Mouse (Mus musculus) layer of hippocampus, adult 9-11 months (tissue): ENCODE measurements around the gene Ntrk2.

ENCODE experiments used
- DNase-seq: peaks from one replicate; pipeline ENCODE4 v3.0.0; 2022

Ntrk2 gene

DNA sequence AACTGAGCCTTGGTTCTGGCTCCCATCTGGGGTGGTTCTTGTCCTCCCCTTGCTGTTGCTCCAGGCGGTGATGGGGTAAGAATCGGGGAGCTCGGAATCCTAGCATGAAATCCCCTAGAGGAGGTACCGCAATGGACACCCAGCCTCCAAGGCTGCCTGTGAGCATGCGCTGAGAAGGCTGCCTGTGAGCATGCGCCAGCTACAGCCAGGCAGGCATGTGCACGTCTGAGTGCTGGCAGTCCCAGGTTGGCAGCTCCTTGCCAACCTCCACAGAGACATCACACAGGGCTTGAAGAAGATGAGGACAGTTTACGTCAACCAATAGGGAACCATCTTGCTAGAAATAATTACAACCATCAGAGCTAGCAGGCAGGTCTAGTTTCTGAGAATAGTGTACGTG is 37.5 kb downstream of the Ntrk2 start:
- peak; percentile 55 for DNase-seq

DNA sequence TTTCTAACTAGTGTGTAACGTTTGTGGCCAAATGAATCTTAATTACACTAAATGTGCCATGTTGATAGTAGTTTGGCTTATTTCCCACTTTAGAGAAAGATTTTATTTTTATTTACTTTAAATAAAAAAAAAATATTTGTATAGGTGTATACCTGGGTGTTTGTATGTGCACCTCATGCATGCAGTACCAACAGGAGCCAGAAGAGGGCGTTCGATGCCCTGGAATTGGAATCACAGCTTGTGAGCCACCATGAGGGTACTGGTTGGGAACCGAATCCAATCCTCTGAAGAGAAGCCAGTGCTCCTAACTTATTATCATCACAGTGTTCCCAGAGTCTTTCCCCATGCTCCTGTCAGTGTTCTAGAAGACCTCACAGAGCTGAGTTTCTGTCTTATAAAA is 42.2 kb downstream of the Ntrk2 start:
- no peak for DNase-seq

DNA sequence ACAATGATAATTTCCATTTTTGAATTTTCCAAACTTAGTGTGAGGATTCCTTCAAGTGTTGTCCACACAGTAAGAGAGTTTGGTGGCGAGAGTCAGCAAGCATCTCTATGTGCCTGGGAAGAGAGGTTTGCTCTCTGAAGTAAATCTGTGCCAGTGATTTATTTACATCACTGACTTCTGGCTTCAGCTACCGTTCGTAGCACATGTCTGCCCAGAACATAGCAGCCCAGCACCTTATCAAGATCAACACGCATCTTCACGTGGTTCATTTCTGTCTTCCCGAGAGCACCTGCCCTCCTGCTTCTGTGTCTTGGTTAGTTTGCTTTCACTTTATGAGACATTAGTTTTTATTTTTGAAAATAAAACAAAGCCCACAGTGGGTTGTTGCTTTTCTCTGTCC is 47.3 kb downstream of the Ntrk2 start:
- DNase-seq: no peak

DNA sequence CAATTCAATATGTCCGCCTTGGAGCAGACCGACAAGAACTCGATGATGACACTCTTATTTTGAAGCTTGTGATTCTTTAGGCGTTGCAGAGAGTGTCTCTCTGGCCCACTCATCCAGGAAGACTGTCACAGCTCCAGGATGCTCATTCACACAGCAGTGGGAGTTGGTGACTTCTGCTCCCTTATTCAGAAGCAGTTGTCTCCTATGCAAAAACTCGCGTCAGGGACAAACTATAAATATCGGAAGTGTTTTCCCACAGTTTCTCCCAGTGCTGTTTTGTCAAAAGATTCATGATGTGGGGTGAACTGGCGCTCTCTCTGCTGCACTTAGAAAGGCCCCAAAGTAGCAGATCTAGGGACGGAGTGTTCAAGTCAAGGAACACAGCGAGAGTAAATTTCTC is 59.9 kb downstream of the Ntrk2 start:
- DNase-seq: peak; percentile 60

DNA sequence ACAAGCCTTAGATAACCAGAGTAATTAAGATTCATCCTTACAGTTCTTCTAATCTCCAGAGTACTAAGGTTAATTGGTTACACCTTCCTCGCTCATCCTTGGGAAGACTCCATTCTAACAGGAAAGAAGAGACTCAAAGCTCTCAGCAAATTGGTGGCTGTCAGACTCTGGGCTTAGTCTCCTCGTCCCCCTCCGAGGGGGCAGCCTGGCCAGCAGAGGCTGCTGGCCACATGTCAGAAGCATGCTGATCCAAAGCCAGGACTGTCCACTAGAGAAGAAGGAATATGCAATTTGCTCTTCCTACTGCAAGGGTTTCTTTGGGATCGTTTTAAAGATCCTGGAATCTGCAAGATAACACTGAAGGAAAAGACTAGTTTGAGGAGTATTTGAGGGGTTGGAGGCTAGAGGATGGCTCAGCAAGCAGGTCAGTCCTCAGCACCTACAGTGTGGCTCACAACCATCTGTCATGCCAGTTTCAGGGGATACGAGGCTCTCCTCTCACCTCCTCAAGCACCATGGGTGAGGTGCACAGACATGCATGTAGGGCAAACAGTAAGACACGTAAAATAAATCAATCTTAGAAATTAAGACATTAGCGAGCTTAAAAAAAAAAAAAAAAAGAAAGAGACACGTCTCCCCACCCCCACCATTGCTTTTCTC is 60.5 kb downstream of the Ntrk2 start:
- no peak for DNase-seq

DNA sequence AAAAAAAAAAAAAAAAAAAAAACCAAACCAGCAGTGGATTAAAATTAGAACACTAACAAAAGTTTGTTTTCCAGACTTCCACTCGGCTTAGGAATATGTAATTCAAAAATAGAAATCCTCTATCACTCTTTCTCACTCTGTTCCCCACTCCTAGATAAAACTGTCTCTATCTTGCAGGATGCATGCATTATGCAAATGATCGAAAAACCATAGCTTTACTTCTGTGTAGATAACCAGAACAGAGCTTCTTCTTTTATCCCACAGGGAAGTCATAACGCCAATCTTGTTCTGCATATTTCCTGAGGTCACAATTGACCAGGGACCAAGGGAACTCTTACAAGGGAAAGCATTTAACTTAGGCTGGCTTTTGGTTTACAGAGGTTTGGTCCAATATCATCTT is 76.1 kb downstream of the Ntrk2 start:
- no peak for DNase-seq

DNA sequence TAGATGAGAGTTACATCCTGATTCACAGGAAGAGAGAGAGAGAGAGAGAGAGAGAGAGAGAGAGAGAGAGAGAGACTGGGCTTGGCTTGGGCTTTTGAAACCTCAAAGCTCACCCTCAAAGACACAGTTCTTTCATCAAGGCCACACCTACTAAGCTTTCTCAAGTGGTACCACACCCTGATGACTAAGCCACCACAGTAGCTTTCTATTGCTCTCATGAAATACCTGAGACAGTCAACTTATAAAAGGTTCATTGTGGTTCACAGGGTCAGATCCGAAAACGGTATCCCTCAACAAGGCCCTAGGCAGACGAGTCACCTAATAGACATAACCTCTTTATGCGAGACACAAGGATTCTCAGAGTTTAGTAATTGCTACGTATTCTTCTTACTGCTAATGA is 76.5 kb downstream of the Ntrk2 start:
- no peak for DNase-seq

DNA sequence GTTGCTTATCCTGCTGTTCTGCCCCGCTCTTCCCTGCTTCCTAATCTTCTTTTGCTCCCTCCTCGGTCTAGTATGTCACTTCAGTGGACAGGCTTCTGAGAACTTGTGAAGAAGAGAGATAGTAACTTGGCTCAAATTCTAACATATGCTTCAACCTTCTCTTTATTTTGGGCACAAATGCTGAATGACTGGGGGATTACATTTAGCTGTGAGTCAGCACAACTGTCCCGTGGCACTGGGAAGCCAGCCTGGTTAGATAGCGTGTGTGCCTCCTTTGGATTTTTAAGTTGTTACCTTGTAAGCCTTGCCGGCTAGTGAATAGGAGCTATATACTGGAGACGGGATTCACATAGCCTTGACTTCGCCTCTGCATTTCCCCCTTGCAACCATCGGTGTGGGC is 79.7 kb downstream of the Ntrk2 start:
- no peak for DNase-seq

DNA sequence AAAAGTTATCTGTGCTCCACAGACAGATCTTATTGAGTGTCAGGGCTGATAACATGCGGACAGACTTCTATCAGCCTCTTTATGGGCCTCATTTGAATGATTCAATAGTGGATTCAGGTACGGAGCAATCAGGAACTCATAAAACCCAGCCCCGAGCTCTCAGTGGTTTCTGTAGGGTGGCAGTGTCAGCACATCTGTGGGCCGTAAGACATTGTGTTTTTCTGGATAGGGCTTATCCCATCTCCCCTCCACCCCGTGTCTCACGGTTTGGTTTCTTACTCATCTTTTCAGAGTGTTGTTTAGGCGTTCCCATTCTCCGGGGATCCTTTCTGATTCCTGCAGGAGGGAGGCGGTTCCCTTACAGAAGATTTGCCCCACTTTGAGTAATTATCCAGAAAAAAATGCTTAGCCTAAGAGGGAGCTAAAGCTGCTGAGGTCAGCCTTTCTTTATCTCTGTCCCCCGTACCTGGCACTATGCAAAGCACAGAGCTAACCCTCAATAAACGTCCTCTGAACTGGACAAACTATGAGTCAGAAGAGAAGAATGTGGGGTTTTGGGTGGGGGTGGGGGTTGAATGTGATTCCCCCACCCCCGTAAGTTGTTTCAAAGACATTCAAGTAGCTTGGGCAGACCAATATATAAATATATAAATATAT is 90.0 kb downstream of the Ntrk2 start:
- DNase-seq: no peak

DNA sequence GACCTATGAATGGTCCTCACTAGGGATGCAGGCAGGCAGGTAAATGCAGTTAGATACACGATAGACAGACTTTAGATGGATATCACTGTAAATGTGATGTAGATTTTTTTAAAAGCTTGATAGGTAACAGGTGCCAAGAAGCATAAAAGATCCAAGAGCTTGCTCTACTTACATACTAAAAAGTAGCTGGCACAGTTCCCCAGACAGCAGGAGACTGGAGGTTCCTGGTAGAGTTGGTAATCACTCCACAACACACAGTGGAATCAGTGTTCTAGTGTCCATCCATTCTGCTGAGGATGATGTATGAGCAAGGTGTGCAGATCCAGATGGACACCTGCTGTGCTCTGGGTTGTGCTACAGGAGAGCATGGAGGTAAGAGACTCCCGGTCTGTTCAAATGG is 93.0 kb downstream of the Ntrk2 start:
- DNase-seq: no peak

DNA sequence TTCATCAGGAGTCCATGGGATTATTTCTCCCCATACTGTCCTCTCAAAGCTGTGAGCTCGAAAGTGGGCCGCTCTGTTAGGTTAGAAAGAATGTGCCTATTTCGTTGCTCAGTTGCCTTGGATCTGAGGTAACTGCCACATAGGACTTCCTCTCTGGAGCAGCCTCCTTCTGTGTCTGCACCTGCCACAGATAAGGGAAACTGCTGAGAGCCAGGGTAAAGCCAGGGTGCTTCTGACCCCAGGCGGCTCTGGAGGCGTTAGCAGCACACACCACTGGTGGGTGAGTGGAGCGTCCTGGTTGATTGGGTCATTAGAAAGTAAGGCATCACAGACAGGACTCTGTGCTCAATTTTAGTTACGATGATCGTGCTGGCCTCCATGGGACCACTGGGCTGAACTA is 95.9 kb downstream of the Ntrk2 start:
- no peak for DNase-seq

DNA sequence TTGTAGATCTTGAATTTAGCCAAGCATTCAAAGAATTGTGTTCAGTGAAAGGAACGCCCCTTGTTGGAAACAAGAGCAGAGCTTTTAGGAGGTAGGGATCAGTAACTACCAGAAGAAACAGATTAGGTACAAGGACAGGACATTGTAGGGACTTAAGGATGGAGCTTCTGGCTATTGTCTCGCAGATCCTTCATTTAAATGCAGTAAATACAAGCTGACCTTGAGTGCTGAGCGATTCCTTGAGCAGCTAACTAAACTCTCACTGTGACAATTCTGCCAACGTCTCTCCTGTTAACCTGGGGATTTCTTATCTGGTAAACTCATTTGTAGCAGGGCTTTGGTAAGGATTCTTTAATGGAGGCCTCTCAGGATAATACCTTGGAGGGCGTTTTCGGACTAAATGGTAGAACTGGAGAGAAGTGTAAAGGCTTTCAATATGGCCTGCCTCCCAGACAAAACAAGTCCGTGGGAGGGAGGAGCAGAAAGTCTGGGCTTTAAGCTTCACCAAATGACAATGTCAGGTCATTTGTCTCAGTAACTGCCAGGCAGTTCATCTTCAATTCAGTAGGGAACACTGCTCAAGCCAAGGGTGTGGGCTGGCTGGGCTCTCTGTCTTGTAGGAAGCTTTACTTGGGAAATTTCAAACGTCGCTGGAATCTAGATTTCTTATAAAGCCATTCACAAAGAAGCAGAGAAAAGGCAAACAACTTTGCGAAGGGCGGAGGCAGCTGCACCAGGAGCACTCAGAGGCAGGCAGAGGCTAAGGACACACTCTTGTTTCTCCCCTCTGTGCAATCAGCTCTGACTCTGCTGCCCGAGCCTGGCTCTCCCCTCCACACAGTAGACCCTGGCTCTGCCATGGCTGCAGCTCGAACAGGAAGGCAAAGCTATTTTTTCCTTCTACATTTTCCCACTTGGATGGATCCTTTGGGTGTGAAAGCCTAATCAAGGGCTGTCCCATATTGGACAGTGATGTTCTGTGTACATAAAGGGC is 98.7 kb downstream of the Ntrk2 start:
- DNase-seq: no peak

DNA sequence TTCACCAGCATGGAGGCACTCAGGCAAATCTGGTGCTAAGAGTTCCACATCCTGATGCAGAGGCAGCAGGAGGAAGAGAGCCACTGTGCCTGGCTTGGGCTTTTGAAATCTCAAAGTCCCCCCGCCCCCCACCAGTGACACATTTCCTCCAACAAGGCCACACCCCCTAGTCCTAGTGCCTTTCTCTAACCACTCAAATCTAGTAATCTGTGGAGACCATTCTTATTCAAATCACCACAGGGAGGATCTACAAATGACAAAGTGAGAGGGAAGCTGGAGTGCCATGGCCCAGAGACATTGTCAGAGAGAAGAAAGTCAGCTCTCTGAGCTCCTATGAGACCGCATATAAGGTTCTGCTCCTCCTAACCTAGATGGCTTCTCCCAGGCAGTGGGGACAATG is 105.6 kb downstream of the Ntrk2 start:
- no peak for DNase-seq

DNA sequence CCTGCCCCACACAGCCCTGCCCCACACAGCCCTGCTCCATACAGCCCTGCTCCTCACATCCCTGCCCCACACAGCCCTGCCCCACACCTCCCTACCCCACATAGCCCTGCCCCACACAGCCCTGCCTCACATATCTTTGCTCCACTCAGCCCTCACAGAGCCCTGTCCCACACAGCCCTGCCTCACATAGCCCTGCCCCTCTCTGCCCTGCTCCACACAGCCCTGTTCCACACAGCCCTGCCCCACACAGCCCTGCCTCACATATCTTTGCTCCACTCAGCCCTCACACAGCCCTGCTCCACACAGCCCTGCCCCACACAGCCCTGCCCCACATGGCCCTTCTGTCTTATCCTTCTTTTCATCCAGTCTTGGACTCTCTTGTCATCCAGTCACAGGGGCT is 106.2 kb downstream of the Ntrk2 start:
- no peak for DNase-seq

DNA sequence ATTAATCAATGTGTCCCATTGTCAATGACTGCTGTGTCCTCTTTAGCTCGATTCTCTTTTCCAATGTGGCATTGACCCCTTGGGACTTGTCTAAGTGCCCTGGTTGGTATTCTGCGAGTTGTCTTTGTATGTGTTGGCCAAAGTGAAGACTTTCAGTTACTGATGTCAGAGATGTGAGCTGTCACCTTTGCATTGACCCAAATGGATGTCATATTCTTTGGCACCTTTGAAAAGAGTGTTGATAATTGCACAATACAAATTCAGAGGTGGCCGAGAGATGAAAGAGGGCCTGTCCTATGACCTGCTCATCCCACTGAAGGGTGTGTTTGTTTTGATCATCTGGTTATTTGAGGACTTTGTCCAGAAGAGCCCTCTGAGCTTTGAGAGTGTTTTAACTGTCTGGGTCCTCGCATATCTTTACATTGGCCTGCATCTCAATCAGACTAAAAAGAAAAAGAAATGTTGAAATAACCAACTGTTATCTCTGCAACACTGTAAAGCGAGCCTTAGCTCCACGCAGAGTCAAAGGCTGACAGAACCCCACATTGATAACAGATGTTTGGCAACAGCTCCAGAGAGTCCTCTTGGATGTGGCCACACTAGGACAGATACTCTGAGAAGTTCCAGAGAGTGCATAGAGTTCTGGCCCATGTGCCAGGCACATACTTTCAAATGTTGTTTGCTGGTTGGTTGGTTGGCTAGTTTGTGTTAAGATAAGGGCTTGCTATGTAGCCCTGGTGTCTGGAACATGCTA is 107.9 kb downstream of the Ntrk2 start:
- DNase-seq: no peak

DNA sequence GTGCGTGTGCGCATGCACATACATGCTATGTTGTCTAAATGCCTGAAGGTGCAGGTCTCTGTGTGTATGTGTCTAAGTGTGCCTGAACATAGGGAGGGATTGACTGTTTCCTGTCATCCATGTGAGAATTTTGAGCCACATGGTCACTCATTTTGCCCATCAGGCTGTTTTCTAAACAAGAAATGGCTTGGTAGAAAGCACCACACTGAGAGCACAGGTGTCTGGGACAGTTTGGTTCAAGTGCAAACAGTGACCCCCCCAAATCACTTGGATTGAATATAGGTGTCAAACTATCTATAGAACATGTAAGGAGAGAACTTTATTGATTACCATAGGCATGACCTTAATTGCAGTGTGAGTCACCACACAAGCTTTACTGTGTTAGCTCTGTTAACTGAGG is 110.0 kb downstream of the Ntrk2 start:
- no peak for DNase-seq

DNA sequence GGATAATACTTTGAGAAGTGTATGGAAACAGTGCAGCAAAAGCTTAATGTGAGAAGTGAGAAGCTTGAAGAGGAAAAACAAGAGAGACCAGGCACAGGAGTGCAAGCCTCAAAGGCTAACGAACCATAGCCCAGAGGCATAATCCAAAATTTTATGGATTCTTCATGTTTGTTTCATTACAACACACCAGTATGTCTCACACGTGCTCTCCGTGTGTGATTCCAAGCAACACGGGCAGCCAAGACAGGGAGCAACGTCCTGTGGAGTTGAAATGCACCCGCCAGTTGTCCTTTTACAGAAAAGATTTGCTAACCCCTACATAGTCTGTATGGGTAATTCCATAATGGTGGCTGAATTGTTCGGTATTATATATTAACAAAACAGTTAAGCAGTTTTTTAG is 113.9 kb downstream of the Ntrk2 start:
- DNase-seq: no peak

DNA sequence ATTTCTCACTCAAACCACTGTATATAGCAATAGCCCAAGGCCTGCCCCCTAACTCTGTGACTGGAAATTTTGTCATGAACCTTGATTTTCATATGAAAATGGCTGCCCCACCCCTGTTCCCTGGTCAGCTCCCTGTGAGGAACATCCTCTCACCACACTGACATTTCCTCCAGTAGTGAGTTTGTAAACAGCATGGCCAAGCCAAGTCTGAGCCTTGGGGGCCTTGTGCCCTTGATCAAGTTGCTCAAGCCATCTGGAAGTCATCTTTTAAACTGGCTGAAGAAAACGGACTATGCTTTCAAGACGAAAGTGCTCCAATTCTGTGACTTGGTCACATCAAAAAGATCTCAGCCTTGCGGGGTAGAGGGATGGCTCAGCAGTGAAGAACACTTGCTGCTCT is 114.9 kb downstream of the Ntrk2 start:
- no peak for DNase-seq

DNA sequence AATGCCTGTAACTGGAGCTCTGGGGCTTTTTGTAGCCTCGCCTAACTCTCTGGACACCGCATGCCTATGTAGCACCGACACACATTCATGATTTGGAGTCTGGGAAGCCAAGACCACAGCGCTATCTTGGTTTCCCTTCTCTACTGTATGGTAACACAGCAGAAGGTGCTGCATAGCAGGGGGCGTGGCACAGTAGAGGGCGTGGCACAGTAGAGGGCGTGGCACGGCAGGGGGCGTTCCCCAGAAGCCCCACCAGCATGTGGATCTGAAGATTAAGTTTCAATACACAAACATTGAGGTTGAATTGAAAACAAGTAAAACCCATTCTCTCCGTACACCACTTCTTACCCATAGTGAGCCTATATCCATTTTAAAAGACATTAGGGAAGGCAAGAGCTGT is 115.3 kb downstream of the Ntrk2 start:
- DNase-seq: no peak

DNA sequence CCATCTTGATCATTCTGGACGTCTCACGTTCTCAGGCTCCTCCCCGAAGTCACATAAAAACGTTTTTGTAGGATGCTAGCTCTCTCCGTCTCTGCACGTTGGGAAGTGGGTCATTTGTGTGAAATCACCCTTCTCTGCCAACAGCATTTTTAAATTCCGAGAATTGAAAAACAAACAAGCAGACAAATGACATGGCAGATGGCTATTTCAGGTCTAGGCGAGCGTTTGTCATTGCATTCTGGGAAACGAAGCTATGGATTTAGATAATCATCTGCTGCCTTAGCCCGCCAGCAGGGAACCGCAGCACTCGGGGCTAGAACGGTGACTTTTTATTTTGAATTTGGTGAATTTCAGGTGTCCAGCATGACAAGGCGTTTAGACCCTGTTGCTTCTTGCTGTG is 115.8 kb downstream of the Ntrk2 start:
- no peak for DNase-seq

DNA sequence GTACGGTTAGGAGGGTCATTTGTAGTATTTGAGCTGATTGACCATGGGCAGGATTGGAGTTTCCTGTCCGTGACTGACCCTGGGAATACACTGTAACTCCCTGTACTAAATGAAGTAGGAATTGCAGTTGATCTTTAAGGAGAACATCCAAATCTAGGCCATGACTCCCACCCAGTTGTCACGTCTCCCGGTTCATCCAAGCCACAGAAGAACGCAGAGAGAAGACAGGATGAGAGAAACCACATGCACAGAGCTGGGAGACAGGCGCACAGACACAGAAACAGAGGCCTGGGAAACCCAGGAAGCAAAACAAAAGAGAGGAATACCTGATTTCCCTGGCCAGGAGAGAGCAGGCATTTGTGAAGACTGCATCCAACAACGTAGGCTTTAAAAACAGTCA is 117.1 kb downstream of the Ntrk2 start:
- no peak for DNase-seq

DNA sequence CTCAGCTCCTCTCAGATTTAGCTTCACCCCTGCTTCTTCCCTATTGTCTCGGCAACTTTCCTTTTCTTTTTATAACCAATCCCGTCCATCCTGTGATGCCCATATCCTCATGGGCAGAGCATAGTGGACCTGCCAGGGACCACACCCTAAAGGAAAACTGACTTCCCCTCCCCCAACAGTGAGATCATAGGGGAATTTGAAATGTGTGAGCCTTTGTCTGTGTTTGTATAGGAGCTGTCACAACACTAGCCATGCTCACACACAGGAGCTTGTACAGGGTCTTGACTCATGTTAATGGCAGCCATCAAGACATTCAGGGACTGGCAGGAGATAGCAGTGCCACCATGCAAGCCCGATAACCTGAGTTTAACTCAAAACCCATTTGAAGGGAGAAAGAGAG is 118.1 kb downstream of the Ntrk2 start:
- no peak for DNase-seq

DNA sequence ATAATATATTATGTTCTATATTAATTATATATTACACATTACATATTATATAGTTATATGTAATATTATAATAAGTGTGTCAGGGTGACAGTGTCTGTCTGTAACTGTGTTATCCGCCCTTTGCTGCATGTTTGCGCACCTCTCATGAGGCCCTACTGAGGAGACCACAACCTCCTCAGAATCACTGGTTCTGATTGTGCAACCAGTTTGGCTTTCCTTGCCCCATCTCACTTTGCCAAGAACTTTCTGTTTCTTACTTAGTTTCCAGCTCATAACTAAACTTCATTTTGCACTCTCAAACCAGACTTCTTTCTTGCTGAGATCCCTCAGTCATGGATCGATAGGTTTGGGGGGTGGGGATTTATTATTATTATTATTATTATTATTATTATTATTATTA is 120.8 kb downstream of the Ntrk2 start:
- DNase-seq: no peak
